Mouse (Mus musculus): ENCODE measurements around the gene Ppm1n.

GRCm38 (mm10) chr7:19242005-19242404 lies 37.9 kb downstream of the Ppm1n start:
- TF ChIP-seq CTCF (conservative IDR thresholded peaks at IDR 0.05; ENCODE audit: low read length) (no peak), NANOG (IDR thresholded peaks at IDR 0.05; ENCODE audit: borderline replicate concordance, low read length) (no peak), POU5F1 (IDR thresholded peaks at IDR 0.05; ENCODE audit: borderline replicate concordance, low read length) (no peak)

Measured in E14TG2a.4 (cell line).